Mouse (Mus musculus) skeletal muscle tissue, postnatal 0 days (tissue): ENCODE results near the gene Tmem217. TPM values are rescaled to one million over a fixed set of nuclear protein-coding genes. Genes with fewer than 3 reads are reported as not detected.

ENCODE experiments used
- microRNA-seq, 2 experiments: library from miRNA; unstranded; fragments of <30 nt; microRNA quantifications; one replicate each; pipeline ENCODE4; 2016
- polyA plus RNA-seq: library from polyadenylated mRNA; unstranded; fragments of >200 nt; fragmentation: Nextera tagmentation; extraction: Ambion mirVana; gene quantifications from 2 replicates; pipeline ENCODE4 v1.2.1, GENCODE M21; 2015

Tmem217 gene
- polyA plus RNA-seq = 0.12 and 0.33 TPM in 2 replicates

DNA sequence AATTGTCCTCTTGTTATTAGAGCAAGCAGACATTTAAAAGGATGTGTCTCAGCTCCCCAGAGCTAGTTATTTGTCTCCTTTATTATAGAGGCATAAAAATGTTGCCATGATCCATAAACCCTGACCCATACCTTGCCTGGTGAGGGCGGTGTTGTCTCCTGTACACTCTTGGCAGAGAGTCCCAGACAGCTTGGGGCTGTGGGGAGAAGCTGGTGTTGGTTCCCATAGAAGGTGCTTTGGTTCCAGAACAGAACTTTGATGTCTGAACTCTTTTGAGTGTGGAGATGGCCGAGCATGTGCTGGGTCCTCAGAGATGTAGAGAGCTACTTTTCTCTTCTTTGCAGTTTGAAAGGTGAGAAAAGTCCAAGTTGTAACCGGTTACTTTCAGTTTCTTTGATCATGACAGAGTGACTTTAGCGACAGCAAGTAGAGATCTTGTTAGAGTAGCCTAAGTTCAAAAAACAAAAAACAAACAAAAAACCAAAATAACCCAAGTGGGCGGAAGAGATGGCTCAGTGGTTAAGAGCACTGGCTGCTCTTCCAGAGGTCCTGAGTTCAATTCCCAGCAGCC lies at the start of gene Tmem217:
TSS of gene Tmem217 (minus strand) at position 224 of the 571 bp plus-strand sequence.

DNA sequence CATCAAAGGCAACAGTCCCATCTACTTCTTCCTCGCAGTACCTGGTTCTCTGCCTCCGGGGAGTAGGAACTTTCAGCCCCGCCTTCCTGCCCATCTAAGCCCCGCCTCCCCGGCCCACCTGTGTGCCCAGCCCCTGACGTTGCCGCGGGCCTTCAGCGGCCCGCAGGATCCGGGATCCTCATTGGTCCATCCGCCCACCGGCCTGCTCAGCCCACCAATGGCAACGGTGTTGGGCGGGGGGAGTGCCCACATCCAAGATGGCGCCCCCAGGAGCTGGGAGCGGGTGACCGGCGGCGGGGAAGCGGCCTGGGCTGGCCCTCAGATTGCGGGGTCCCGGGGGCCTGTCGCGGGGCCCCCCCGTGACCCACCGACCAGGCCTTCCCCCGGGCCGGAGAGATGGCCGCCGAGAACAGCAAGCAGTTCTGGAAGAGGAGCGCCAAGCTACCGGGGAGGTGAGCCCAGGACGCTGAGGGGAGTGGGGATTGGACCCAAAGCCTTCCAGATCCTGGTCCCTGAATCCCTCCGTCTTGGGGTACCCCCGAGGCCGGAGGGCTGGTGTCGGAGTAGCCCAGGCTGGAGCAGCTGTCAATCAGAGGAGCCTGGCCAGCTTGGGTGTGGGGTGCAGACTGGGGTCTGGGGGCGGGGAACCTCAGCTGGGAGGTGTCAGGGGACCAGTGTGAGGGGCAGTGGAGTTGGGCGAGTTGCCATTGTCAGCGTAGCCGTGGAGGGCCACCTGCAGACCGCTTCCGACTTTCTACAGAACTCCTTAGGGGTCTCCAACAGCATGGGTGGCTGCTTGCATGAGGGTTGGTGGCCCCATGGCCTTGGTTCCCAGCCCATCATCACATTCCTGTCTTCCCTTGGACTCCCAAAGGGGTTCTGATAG lies 2.4 kb downstream of the Tmem217 start, which contains the start of the genes Gm17657 and Tbc1d22b:
TSS of gene Gm17657 (minus strand) at position 96 of the 886 bp plus-strand sequence.
TSS of gene Tbc1d22b (plus strand) at position 243 of the 886 bp plus-strand sequence.

DNA sequence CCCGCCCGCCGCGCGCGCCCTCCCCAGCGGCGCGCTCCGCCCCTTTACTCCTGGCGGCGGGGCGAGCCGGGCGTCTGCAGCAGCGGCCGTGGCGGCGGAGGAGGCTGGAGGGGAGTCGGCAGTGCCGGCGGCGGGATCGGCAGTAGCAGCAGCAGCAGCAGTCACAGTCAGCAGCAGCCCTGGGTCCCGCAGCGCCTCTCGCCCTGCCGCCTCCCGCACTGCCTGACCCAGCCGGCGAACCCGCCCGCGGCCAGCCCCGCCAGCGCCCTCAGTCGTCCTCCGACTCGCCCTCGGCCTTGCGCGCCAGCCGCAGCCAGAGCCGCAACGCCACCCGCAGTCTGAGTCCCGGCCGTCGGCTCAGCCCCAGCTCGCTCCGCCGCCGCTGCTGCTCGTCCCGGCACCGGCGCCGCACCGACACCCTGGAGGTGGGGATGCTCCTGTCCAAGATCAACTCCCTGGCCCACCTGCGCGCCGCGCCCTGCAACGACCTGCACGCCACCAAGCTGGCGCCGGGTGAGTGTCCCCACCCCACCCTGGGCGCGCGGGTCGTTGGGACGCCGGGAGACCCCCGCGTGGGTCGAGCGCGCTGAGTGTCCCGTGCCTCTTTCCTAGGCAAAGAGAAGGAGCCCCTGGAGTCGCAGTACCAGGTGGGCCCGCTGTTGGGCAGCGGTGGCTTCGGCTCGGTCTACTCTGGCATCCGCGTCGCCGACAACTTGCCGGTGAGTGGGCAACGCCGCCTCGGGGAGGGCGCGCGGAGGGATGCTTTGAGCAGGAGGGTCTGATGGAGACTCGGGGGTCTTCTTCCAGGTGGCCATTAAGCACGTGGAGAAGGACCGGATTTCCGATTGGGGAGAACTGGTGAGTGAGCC lies 61.2 kb downstream of the Tmem217 start, which contains the start of gene Pim1:
TSS of gene Pim1 (plus strand) at position 41 of the 869 bp plus-strand sequence.

Small RNA genes lying within 50 kb of the gene (microRNA-seq; reads per million reads assigned to microRNA genes)
- 0 reads per million in 2 experiments for gene Mir7667

Other genes with a start within 250 kb of the Tmem217 start
- gene Pi16, start 234.7 kb downstream of the Tmem217 start, polyA plus RNA-seq = 11.8 and 15.1 TPM in 2 replicates
- gene Mtch1, start 204.5 kb downstream of the Tmem217 start, polyA plus RNA-seq = 185 and 194 TPM in 2 replicates
- 4.5 and 5.5 TPM in 2 replicates for gene Fgd2, start 191.5 kb downstream of the Tmem217 start, polyA plus RNA-seq
- gene Pim1, start 61.6 kb downstream of the Tmem217 start, polyA plus RNA-seq = 14.2 and 14.9 TPM in 2 replicates
- not detected in 2 replicates for gene Gm17657, start 2.7 kb downstream of the Tmem217 start, polyA plus RNA-seq
- 4.4 and 4.6 TPM in 2 replicates for gene Tbc1d22b, start 2.6 kb downstream of the Tmem217 start, polyA plus RNA-seq
- gene Rnf8, start 62.4 kb upstream of the Tmem217 start, polyA plus RNA-seq = 39.4 and 41.7 TPM in 2 replicates
- gene Gm28043, start 62.5 kb upstream of the Tmem217 start, polyA plus RNA-seq = 0.68 and 1.1 TPM in 2 replicates
- 64.7 and 69.2 TPM in 2 replicates for gene Cmtr1, start 108.2 kb upstream of the Tmem217 start, polyA plus RNA-seq
- 3.2 and 4.1 TPM in 2 replicates for gene Ccdc167, start 164.7 kb upstream of the Tmem217 start, polyA plus RNA-seq